Comparison of ENCODE assay signal across 21 mouse cellular contexts in genomic region chr7:30544327-30544726, GRCm38 (mm10). TPM values are rescaled to one million over a fixed set of nuclear protein-coding genes. Genes with fewer than 3 reads are reported as not detected.
DNase-seq lines count a peak whose midpoint lies in the region; ATAC-seq and TF ChIP-seq lines count a peak whose summit lies in the region.
"Had no signal": no experiment of that assay in that cellular context is flagged by ENCODE, and none has a peak within 500 bp of the region (broad histone marks: within the 10 kb centered on the region; RNA-seq: fewer than 3 reads in every experiment).

No protein-coding gene starts in this region.

- no peaks in the 10 kb centered on the region for H3K9me3 ChIP-seq in liver, embryonic 11.5 days (ENCODE audit: control insufficient read depth, low read length)
- no peaks in the 10 kb centered on the region for H3K9me3 ChIP-seq in liver, embryonic 14.5 days (ENCODE audit: control insufficient read depth, low read length)
- no peaks in the 10 kb centered on the region for H3K9me3 ChIP-seq in heart, embryonic 11.5 days (replicated peaks; ENCODE audit: control insufficient read depth, low read length)
- H3K9me3 ChIP-seq: embryonic facial prominence, embryonic 13.5 days; forebrain, embryonic 13.5 days; heart, embryonic 13.5 days; hindbrain, embryonic 15.5 days had no signal

- TF ChIP-seq CTCF in liver, embryonic 14.5 days (IDR thresholded peaks at IDR 0.05; ENCODE audit: low read depth): no peak

- H3K4me1 ChIP-seq in liver, embryonic 11.5 days (replicated peaks; ENCODE audit: control insufficient read depth, insufficient read depth, low read length): no peaks in the 10 kb centered on the region; the same call in 1 of the 2 replicates
- peaks cover 3 to 7% of the 10 kb centered on the region in 2 experiments for H3K4me1 ChIP-seq in liver, embryonic 14.5 days (replicated peaks; ENCODE audit: control insufficient read depth in 2 of 2, insufficient read depth in 2 of 2, low read length in 1 of 2)
- H3K4me1 ChIP-seq in heart, embryonic 11.5 days (ENCODE audit: control insufficient read depth, insufficient read depth, low read length): no peaks in the 10 kb centered on the region
- H3K4me1 ChIP-seq: embryonic facial prominence, embryonic 13.5 days; forebrain, embryonic 13.5 days; heart, embryonic 13.5 days; hindbrain, embryonic 15.5 days had no signal

- no peak for TF ChIP-seq EP300 in liver, embryonic 14.5 days (IDR thresholded peaks at IDR 0.05; ENCODE audit: low read depth)

- WGBS in liver, embryonic 11.5 days: 63% methylated on average over 2 of the region's 2 CpGs
- WGBS in liver, embryonic 14.5 days (ENCODE audit: insufficient replicate concordance): 37% methylated on average over 2 of the region's 2 CpGs
- 84% methylated on average over 2 of the region's 2 CpGs for WGBS in heart, embryonic 11.5 days (ENCODE audit: insufficient replicate concordance)

- H3K4me3 ChIP-seq in liver, embryonic 11.5 days (ENCODE audit: low read depth, low read length): no peak overlapping the region
- H3K4me3 ChIP-seq in liver, embryonic 14.5 days (ENCODE audit: insufficient read depth in 1 of 2, low read depth in 2 of 2, low read length in 2 of 2): no peak overlapping the region
- no peak overlapping the region for H3K4me3 ChIP-seq in heart, embryonic 11.5 days (ENCODE audit: low read depth, low read length)
- H3K4me3 ChIP-seq: embryonic facial prominence, embryonic 13.5 days; forebrain, embryonic 13.5 days; heart, adult 2 months; heart, embryonic 13.5 days; hindbrain, embryonic 15.5 days had no signal

- no peaks in the 10 kb centered on the region for H3K27me3 ChIP-seq in liver, embryonic 11.5 days (replicated peaks; ENCODE audit: control insufficient read depth, insufficient read depth, low read length)
- H3K27me3 ChIP-seq in liver, embryonic 14.5 days (ENCODE audit: control insufficient read depth, insufficient read depth, low read length): no peaks in the 10 kb centered on the region
- H3K27me3 ChIP-seq in heart, embryonic 11.5 days (ENCODE audit: control insufficient read depth, insufficient read depth, low read length): no peaks in the 10 kb centered on the region
- H3K27me3 ChIP-seq: embryonic facial prominence, embryonic 13.5 days; forebrain, embryonic 13.5 days; heart, embryonic 13.5 days; hindbrain, embryonic 15.5 days had no signal

- H3K4me2 ChIP-seq in liver, embryonic 11.5 days: no peak overlapping the region
- H3K4me2 ChIP-seq in liver, embryonic 14.5 days (ENCODE audit: low read depth): no peak overlapping the region
- H3K4me2 ChIP-seq in heart, embryonic 11.5 days: no peak overlapping the region
- H3K4me2 ChIP-seq: embryonic facial prominence, embryonic 13.5 days; forebrain, embryonic 13.5 days; heart, embryonic 13.5 days; hindbrain, embryonic 15.5 days had no signal

- H3K36me3 ChIP-seq in liver, embryonic 11.5 days (ENCODE audit: control insufficient read depth, insufficient read depth, low read length): peaks cover 22% of the 10 kb centered on the region
- H3K36me3 ChIP-seq in liver, embryonic 14.5 days (replicated peaks; ENCODE audit: control insufficient read depth, insufficient read depth, low read depth): peaks cover 6% of the 10 kb centered on the region; the same call in 1 of the 2 replicates
- peaks cover 12% of the 10 kb centered on the region for H3K36me3 ChIP-seq in heart, embryonic 11.5 days (ENCODE audit: control insufficient read depth, insufficient read depth, low read length)

- H3K27ac ChIP-seq in liver, embryonic 11.5 days (ENCODE audit: low read depth, low read length): no peak overlapping the region
- H3K27ac ChIP-seq in liver, embryonic 14.5 days: no peak overlapping the region
- H3K27ac ChIP-seq in heart, embryonic 11.5 days (ENCODE audit: low read depth, low read length): no peak overlapping the region
- H3K27ac ChIP-seq: embryonic facial prominence, embryonic 13.5 days; forebrain, embryonic 13.5 days; heart, adult 2 months; heart, embryonic 13.5 days; hindbrain, embryonic 15.5 days had no signal

- no peak for DNase-seq in liver, embryonic 11.5 days (ENCODE audit: low spot score)
- DNase-seq in liver (no peak), MEL-GATA-1-ER (ENCODE audit: extremely low read depth, low read depth) (peak; percentile 79)
- no peak for DNase-seq in liver, embryonic 14.5 days (ENCODE audit: low read depth in 3 of 3, low spot score in 3 of 3)
- DNase-seq in adrenal gland, postnatal 14 days: no peak
- no peak for DNase-seq in retina, postnatal 1 day
- DNase-seq: adrenal gland, adult 8-10 months; B cell, adult 2 months; cerebellum, adult 18-20 months; cerebellum, adult 9-11 months; cerebellum, postnatal 36 days; forebrain, postnatal 0 days; gastrocnemius, postnatal 14 days; heart, adult 2 months; heart, postnatal 36 days had no signal

- ATAC-seq in liver, embryonic 11.5 days (replicated peaks; ENCODE audit: low FRiP score): peak; percentile 34; the same call in 1 of the 2 replicates
- ATAC-seq in liver, embryonic 14.5 days (ENCODE audit: insufficient read depth): peak; percentile 39; the same call in 1 of the 2 replicates
- no peak for ATAC-seq in heart, embryonic 11.5 days (replicated peaks; ENCODE audit: insufficient number of reproducible peaks, low FRiP score, low TSS enrichment)
- ATAC-seq: CD4-positive, CD25-positive, alpha-beta regulatory T cell, adult 4 months; forebrain, embryonic 13.5 days; forebrain, postnatal 0 days had no signal

- H3K9ac ChIP-seq in liver, embryonic 11.5 days (ENCODE audit: low read depth, low read length): no peak overlapping the region
- H3K9ac ChIP-seq in liver, embryonic 14.5 days (replicated peaks): no peak overlapping the region
- H3K9ac ChIP-seq in heart, embryonic 11.5 days (ENCODE audit: low read depth, low read length): no peak overlapping the region
- H3K9ac ChIP-seq: embryonic facial prominence, embryonic 13.5 days; forebrain, embryonic 13.5 days; forebrain, postnatal 0 days; heart, embryonic 13.5 days; hindbrain, embryonic 15.5 days had no signal

RNA-seq across cellular contexts. Expression of gene Hspb6, which starts 7.7 kb away (rescaled TPM):
- polyA plus RNA-seq in liver, embryonic 11.5 days (2014; fragmentation: Nextera tagmentation; extraction: Ambion mirVana): 3.9 and 5.4 TPM in 2 replicates
- 4.2 and 5.5 TPM in 2 replicates for polyA plus RNA-seq in liver, embryonic 14.5 days (2012; rRNA removed)
- polyA plus RNA-seq in liver, embryonic 14.5 days (2014; fragmentation: Nextera tagmentation; extraction: Ambion mirVana): 3.0 and 3.6 TPM in 2 replicates
- 10.7 and 12.5 TPM in 2 replicates for polyA plus RNA-seq in heart, embryonic 11.5 days (2014; fragmentation: Nextera tagmentation; extraction: Ambion mirVana)
- 24.2 and 29.4 TPM in 2 replicates for total RNA-seq in adrenal gland, postnatal 14 days (2021)

RNA-seq across cellular contexts. Expression of gene Proser3, which starts 7.8 kb away (rescaled TPM):
- polyA plus RNA-seq in liver, embryonic 11.5 days (2014; fragmentation: Nextera tagmentation; extraction: Ambion mirVana): 10.7 and 13.0 TPM in 2 replicates
- polyA plus RNA-seq in liver, embryonic 14.5 days (2012; rRNA removed): 6.5 and 6.8 TPM in 2 replicates
- 1.3 and 2.8 TPM in 2 replicates for polyA plus RNA-seq in liver, embryonic 14.5 days (2014; fragmentation: Nextera tagmentation; extraction: Ambion mirVana)
- polyA plus RNA-seq in heart, embryonic 11.5 days (2014; fragmentation: Nextera tagmentation; extraction: Ambion mirVana): 10.3 and 12.7 TPM in 2 replicates
- 7.6 and 9.2 TPM in 2 replicates for total RNA-seq in adrenal gland, postnatal 14 days (2021)

RNA-seq across cellular contexts. Expression of gene Arhgap33, which starts 9.5 kb away (rescaled TPM):
- 7.1 and 7.5 TPM in 2 replicates for polyA plus RNA-seq in liver, embryonic 11.5 days (2014; fragmentation: Nextera tagmentation; extraction: Ambion mirVana)
- 7.1 and 7.9 TPM in 2 replicates for polyA plus RNA-seq in liver, embryonic 14.5 days (2012; rRNA removed)
- 1.3 and 2.0 TPM in 2 replicates for polyA plus RNA-seq in liver, embryonic 14.5 days (2014; fragmentation: Nextera tagmentation; extraction: Ambion mirVana)
- polyA plus RNA-seq in heart, embryonic 11.5 days (2014; fragmentation: Nextera tagmentation; extraction: Ambion mirVana): 6.0 and 7.2 TPM in 2 replicates
- 8.3 and 8.9 TPM in 2 replicates for total RNA-seq in adrenal gland, postnatal 14 days (2021)

RNA-seq across cellular contexts. Expression of gene Lin37, which starts 15.3 kb away (rescaled TPM):
- 38.7 and 41.0 TPM in 2 replicates for polyA plus RNA-seq in liver, embryonic 11.5 days (2014; fragmentation: Nextera tagmentation; extraction: Ambion mirVana)
- polyA plus RNA-seq in liver, embryonic 14.5 days (2012; rRNA removed): 15.3 and 17.6 TPM in 2 replicates
- polyA plus RNA-seq in liver, embryonic 14.5 days (2014; fragmentation: Nextera tagmentation; extraction: Ambion mirVana): 21.2 and 22.0 TPM in 2 replicates
- polyA plus RNA-seq in heart, embryonic 11.5 days (2014; fragmentation: Nextera tagmentation; extraction: Ambion mirVana): 33.6 and 34.8 TPM in 2 replicates
- 41.6 and 46.3 TPM in 2 replicates for total RNA-seq in adrenal gland, postnatal 14 days (2021)

RNA-seq across cellular contexts. Expression of gene U2af1l4, which starts 18.8 kb away (rescaled TPM):
- 71.0 and 73.1 TPM in 2 replicates for polyA plus RNA-seq in liver, embryonic 11.5 days (2014; fragmentation: Nextera tagmentation; extraction: Ambion mirVana)
- 19.5 and 28.1 TPM in 2 replicates for polyA plus RNA-seq in liver, embryonic 14.5 days (2012; rRNA removed)
- 40.7 and 44.0 TPM in 2 replicates for polyA plus RNA-seq in liver, embryonic 14.5 days (2014; fragmentation: Nextera tagmentation; extraction: Ambion mirVana)
- 87.6 and 91.2 TPM in 2 replicates for polyA plus RNA-seq in heart, embryonic 11.5 days (2014; fragmentation: Nextera tagmentation; extraction: Ambion mirVana)
- 60.3 and 66.8 TPM in 2 replicates for total RNA-seq in adrenal gland, postnatal 14 days (2021)
